Mouse (Mus musculus): ENCODE measurements around the gene Olfr1391. TPM values are rescaled to one million over a fixed set of nuclear protein-coding genes. Genes with fewer than 3 reads are reported as not detected.
"Not testable (repeated sequence)": the region's sequence is repeated elsewhere in the genome, so short reads cannot be mapped to it uniquely, and the experiment has no call there.

The Olfr1391 gene
- not detected for total RNA-seq (2021)
- long read RNA-seq: 0 reads

DNA sequence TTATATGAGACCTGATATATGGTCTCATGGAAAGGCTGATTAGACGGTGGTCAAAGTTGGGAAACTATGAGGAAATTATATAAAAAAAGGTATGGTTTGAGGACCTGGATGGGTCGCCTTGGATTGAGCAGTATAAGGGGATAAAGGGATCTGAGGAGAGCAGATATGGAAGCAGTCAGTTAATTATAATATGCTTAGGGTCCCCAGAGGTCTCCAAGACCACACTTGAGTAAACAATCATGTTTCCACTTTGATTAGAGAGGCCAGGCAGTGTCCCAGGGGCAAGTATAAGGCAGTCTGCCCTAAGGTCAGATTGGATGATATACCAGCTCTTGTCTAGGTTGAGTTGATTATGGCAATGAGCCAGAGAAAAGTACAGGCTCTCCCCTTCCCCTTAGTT is at the start of gene Olfr1391:
Olfr1391 (plus strand) TSS at position 301 of the 400 bp plus-strand sequence.
- no peak for DNase-seq (ENCODE audit: low spot score in 2 of 2)

DNA sequence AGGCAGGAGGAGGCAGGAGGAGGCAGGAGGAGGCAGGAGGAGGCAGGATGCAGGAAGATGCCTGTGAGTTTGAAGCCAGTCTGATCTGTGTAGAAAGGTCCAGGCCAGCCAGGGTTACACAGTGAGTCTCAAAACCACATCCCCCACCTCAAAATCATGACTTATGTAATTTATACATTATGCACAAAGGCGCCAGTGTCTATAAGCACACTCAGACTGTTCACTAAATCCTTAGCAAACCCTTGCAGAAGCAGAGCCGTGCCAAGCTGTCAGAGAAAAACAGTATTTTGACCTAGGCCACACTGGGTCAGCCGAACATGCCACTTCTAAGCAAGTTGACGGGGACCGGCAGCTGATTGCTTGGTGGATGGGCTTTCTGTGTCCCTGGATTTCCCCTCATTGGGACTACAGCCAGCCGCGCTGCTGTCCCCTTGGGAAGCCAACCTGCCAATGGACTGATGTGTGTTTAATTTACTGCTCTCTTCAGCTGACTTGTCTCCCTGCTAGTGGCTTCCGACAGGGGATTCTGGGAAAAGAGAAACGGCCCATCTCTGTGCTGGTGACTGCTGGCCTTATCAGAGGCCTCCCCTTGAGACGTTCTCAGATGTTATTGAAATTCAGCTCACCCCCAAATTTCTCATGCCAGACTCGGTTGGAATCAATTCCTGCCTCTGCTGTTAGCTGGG is 48.6 kb upstream of the Olfr1391 start:
- DNase-seq (ENCODE audit: low spot score in 2 of 2): no peak

DNA sequence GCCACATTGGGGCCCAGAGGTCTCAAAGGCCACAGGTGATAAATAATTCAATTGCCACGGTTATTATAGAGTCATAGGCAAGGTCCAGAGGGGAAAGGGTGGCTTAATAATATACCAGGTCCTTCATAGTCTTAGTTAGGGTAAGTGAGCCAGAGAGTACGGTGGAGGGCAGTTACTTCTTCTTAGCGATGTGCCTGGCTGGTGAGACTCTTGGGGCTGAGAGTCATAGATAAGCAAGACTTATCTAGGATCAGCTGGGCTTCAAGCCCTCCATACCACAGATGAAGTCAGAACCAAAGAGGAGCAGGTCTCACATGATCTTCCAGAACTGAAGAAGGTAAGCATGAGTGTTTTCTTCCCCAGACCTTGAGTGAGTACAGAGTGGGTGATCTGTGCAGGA is 44.3 kb upstream of the Olfr1391 start, which contains the start of gene Olfr1393:
Olfr1393 (plus strand) TSS at position 83 of the 400 bp plus-strand sequence.
- DNase-seq (ENCODE audit: low spot score in 2 of 2): no peak

DNA sequence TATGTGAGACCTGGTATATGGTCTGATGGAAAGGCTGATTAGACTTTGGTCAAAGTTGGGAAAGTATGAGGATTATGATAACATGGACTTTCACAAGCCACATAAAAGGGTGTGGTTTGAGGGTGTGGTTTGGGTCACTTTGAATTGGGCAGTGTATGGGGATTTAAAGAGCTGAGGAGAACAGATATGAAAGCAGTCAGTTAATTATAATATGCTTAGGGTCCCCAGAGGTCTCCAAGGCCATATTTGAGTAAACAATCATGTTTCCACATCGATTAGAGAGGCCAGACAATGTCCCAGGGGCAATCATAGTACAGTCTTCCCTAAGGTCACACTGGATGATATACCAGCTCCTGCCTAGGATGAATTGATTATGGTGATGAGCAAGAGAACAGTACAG is 37.6 kb upstream of the Olfr1391 start, which contains the start of gene Olfr1392:
Olfr1392 (plus strand) TSS at position 301 of the 400 bp plus-strand sequence.
- DNase-seq (ENCODE audit: low spot score in 2 of 2): not testable (repeated sequence)

DNA sequence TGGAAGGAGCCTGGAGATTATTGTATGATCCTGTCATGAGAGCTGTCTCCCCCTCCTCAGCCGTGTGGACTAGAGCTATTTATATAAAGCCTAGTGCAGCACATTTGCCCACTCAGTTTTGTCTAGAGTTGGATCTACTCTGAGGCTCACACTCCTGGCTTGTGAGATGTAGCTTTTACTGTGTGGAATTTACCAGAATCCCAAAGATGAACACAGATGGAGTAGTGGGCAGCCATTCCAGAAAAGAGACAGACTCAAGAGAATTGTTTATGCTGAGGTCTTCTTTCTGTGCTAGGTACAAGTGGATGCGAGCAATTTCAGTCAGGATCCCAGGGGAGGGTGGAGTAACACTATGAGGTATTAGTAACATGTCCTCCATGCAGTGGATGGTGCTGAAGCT is 35.3 kb upstream of the Olfr1391 start:
- DNase-seq (ENCODE audit: low spot score in 2 of 2): no peak

DNA sequence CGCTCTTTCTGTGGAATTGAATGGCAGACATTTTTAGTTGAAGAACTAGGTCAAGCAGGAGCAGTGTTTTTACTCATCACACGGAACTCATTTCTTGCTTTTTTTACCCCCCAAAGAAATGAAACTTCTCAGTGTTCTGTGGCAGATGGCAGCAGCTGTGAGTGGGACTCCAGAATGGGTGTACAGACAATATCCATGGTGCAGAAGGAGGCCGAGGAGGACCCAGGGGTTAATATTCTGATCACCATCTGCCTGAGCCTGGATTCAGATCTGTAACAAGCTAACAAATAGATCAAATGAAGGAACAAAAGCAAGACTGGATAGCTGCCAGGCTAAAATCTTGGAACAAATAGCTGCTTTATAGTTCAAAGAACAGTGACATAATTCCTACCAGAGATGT is 29.8 kb upstream of the Olfr1391 start:
- DNase-seq (ENCODE audit: low spot score in 2 of 2): peak; percentile 28 to 65

DNA sequence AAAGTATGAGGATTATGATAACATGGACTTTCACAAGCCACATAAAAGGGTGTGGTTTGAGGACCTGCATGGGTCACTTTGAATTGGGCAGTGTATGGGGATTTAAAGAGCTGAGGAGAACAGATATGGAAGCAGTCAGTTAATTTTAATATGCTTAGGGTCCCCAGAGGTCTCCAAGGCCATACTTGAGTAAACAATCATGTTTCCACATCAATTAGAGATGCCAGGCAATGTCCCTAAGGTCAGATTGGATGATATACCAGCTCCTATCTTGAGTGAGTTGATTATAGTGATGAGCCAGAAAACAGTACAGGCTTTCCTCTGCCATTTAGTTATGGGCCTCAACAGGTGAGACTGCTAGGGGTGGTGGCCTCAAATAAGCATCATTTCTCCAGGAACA is 18.1 kb upstream of the Olfr1391 start, which contains the start of gene Olfr10:
Olfr10 (plus strand) TSS at position 301 of the 400 bp plus-strand sequence.
- DNase-seq (ENCODE audit: low spot score in 2 of 2): no peak

DNA sequence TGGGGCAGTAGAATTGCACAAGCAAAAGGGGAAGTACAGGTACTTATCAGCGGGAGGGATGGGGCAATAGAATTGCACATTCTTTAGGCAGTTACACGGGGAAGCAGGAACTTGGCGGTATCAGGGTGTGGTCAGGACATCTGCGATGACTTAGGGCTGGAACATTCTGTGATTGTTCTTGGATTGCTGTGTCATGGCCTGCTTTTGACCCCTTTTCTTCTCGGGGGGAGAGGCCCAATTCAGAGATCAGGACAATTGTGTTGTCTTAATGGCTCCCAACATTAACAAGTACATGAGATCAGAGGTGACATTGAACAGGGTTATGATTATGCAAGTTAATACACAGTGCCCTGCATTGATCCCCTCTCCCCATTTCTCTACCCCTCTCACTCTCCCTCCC is 14.0 kb upstream of the Olfr1391 start:
- DNase-seq (ENCODE audit: low spot score in 2 of 2): not testable (repeated sequence)

DNA sequence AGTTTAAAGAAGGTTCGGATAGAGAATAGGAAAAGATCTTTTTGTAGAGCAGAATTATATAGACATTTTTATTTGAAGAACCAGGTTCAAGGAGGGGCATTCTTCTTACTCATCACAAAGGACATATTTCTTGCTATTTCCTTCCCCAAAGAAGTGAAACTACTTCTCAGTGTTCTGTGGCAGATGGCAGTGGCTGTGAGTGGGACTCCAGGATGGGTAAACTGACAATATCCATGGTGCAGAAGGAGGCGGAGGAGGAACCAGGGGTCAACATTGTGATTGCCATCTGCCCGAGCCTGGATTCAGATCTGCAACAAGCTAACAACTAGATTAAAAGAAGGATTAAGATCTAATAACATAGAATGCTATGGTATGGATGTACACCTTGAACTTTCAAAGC is 4.2 kb downstream of the Olfr1391 start:
- DNase-seq (ENCODE audit: low spot score in 2 of 2): peak; percentile 8 to 17

DNA sequence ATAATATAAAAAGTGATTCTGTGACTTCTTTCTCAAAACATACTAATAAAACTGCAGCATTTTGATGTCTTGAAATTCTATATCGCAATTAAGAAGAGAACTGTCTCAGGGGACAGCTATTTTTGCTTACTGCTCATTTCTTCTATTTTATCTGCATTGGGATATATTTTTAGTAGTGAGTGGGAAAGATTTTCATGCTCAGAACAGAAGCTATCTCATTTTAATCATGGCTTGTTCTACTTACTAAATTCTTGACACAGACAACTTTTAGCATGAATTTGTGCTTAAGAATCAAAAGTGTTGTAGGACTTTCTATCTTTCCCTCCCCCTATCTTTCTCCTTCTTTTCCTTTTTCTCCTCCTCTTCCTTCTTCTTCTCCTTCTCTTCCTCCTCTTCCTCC is 7.1 kb downstream of the Olfr1391 start:
- DNase-seq (ENCODE audit: low spot score in 2 of 2): no peak

DNA sequence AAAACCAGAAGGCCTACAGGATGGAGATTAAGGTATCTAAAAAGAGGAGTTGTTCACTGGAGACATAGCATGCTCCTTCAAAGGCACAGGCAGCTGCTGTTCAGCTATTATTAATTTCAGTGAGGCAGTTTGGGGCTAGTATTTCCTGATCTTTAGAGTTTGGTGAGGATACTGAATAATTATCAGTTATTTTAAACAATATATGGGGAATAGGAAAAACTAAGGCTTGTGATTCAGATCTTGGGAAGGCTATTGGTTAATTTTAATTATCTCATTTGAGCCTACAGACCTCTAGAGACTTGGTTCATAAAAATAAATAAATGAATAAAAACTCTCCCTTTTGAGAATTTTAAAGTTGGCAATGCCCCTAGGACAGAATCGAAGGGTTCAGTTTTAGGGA is 12.3 kb downstream of the Olfr1391 start, which contains the start of gene Olfr1390:
Olfr1390 (plus strand) TSS at position 301 of the 400 bp plus-strand sequence.
- DNase-seq (ENCODE audit: low spot score in 2 of 2): no peak

DNA sequence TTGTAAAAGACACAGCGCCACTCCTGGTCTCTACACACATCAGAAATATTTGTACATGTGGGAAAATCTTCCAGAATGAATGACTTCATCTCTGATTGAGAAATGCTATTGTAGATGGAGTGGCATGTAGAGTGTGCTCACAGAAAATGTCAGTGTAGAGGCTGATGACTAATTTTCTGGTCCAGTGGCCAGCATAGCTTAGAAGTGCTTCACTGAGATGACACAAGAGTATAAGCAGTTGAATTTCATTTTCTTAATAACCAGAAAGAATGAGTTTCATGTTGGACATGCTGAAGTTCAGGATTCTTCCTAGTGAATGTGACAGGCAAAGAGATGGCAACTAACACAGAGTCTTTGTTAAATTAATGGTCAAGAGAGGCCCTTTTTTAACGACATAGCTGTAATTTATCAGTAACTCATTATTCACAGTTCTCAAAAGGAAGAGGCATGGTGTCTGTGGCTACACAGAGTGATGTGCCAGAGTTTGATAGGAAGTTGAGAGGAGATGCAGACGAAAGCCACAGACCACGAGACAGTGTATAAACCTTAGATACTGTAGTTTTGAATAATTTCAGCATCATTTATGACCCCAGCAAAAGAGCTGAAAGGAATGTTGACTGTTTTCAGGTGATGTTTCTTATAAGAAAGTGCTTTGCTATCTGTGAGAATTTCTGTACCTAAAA is 14.7 kb downstream of the Olfr1391 start:
- DNase-seq (ENCODE audit: low spot score in 2 of 2): no peak

Other genes with a start within 250 kb of the Olfr1391 start
- gene Ifi47, start 246.2 kb upstream of the Olfr1391 start, total RNA-seq (2021): under 1 TPM; 0.40 to 0.51 TPM
- not detected for gene Olfr1396, start 207.9 kb upstream of the Olfr1391 start, total RNA-seq (2021)
- not detected for gene Olfr1395, start 180.5 kb upstream of the Olfr1391 start, total RNA-seq (2021)
- gene Olfr1394, start 168.4 kb upstream of the Olfr1391 start, total RNA-seq (2021): not detected
- gene Btnl9, start 135.6 kb upstream of the Olfr1391 start, total RNA-seq (2021): not detected
- gene Zfp62, start 119.5 kb upstream of the Olfr1391 start, total RNA-seq (2021): 10 to 100 TPM; 48.6 to 49.6 TPM
- 10 to 100 TPM; 56.0 to 60.7 TPM for gene Mgat1, start 78.6 kb upstream of the Olfr1391 start, total RNA-seq (2021)
- not detected for gene Olfr1393, start 44.4 kb upstream of the Olfr1391 start, total RNA-seq (2021)
- gene Olfr1392, start 37.5 kb upstream of the Olfr1391 start, total RNA-seq (2021): under 1 TPM in 1 of 2 experiments, not detected in 1; 0.10 TPM
- not detected for gene Olfr10, start 18.0 kb upstream of the Olfr1391 start, total RNA-seq (2021)
- not detected for gene Olfr1390, start 12.4 kb downstream of the Olfr1391 start, total RNA-seq (2021)
- gene Olfr1389, start 100.3 kb downstream of the Olfr1391 start, total RNA-seq (2021): not detected
- gene Olfr1388, start 113.9 kb downstream of the Olfr1391 start, total RNA-seq (2021): under 1 TPM; 0.43 to 0.47 TPM
- not detected for gene Olfr1387, start 132.6 kb downstream of the Olfr1391 start, total RNA-seq (2021)
- gene Olfr1386, start 142.3 kb downstream of the Olfr1391 start, total RNA-seq (2021): not detected
- not detected for gene Olfr1385, start 166.3 kb downstream of the Olfr1391 start, total RNA-seq (2021)
- not detected for gene Olfr1384, start 184.0 kb downstream of the Olfr1391 start, total RNA-seq (2021)
- gene Olfr1383, start 196.9 kb downstream of the Olfr1391 start, total RNA-seq (2021): under 1 TPM in 1 of 2 experiments, not detected in 1; 0.35 TPM
- not detected for gene Olfr1382, start 205.5 kb downstream of the Olfr1391 start, total RNA-seq (2021)
- not detected for gene Olfr1381, start 220.7 kb downstream of the Olfr1391 start, total RNA-seq (2021)
- not detected for gene Olfr1380, start 234.1 kb downstream of the Olfr1391 start, total RNA-seq (2021)